Mouse (Mus musculus) liver, embryonic 14.5 days (tissue): ENCODE measurements at regions not wholly inside any gene's neighbourhood (a gene's known extent, or its start where the extent isn't known, plus 50 kb on each side); places are given as distances from the start of the nearest gene placed in this dataset.

ENCODE experiments used
- CTCF ChIP-seq: IDR thresholded peaks from 2 replicates; pipeline ENCODE4 v1.5.1; 2016; ENCODE audit warnings: antibody characterized with exemption, low read depth, control low read depth
- EP300 ChIP-seq: IDR thresholded peaks from 2 replicates; pipeline ENCODE4 v1.6.1; 2016; ENCODE audit warnings: antibody characterized with exemption, low read depth

- TF ChIP-seq CTCF, result no peak
- no peak for TF ChIP-seq EP300
Measured at GRCm38 (mm10) chr1:13427068-13427434, 2013.1 kb downstream of the A830018L16Rik start.
